Mouse (Mus musculus) adrenal gland (tissue): Measurements from ENCODE around the gene Card9.
"Not testable (repeated sequence)": the region's sequence is repeated elsewhere in the genome, so short reads cannot be mapped to it uniquely, and the experiment has no call there.

Experiments used
- intact Hi-C: fragments of 180-260 bp; cut with DNase I; formaldehyde crosslinking; loops from one replicate; pipeline ENCODE4 v1.15.1; 2025
- long read RNA-seq, 2 experiments: library from polyadenylated mRNA; unstranded; transcript quantifications; one replicate each; pipeline ENCODE4 v2.0.0; 2020; ENCODE audit warnings: borderline replicate concordance in 1 of 2; ENCODE audit not compliant: insufficient replicate concordance in 1 of 2

Card9 gene
- long read RNA-seq, experiment 1, result 0 reads
- long read RNA-seq, experiment 2, result 0 reads

DNA sequence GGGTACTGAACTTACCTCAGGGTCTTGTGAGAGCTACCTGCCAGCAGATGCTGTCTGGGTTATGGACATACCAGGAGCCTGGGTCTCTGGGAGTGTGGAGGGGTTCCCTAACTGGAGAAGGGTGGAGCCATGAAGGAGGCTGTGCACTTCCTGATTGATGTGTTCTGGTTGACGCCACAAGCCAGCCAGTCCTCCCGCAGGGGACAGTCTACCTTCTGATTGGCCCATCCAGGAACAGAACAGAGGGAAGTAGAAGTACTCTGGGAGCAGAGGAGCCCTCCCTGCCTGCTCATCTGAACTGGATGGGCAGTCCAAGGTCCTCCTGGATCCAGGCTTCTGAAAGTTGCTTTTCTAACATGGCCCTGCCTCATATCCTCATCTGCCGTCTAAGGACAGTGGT is at the start of gene Card9:
TSS of gene Card9 (minus strand) at position 147 of the 400 bp plus-strand sequence.
- intact Hi-C loops, result no loop called here

GRCm38 (mm10) chr2:26410091-26410490 is 49.4 kb upstream of the Card9 start:
- intact Hi-C loops, result no loop called here

DNA sequence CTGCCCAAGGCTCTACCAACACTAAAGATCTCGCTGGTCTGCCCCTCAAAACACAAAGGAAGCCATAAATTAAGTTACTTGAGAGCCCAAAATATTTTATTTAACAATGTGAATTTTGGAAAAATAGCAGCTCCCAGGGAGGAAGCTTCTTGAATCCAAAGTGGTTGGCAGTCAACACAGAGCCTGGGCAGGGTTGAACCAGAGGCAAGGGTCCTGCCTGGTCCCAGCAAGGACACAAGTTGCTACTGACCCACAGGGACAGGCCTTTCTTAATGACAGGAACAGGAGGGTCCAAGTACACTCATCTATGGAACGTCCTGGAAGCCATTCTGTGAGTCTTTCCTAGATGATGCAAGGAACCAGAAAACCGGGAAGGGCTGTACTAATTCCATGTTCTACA is 48.6 kb upstream of the Card9 start:
- intact Hi-C loops, result loop anchor here (5.0 kb wide), 1 partner anchor 82 kb away; no protein-coding TSS in a partner anchor

DNA sequence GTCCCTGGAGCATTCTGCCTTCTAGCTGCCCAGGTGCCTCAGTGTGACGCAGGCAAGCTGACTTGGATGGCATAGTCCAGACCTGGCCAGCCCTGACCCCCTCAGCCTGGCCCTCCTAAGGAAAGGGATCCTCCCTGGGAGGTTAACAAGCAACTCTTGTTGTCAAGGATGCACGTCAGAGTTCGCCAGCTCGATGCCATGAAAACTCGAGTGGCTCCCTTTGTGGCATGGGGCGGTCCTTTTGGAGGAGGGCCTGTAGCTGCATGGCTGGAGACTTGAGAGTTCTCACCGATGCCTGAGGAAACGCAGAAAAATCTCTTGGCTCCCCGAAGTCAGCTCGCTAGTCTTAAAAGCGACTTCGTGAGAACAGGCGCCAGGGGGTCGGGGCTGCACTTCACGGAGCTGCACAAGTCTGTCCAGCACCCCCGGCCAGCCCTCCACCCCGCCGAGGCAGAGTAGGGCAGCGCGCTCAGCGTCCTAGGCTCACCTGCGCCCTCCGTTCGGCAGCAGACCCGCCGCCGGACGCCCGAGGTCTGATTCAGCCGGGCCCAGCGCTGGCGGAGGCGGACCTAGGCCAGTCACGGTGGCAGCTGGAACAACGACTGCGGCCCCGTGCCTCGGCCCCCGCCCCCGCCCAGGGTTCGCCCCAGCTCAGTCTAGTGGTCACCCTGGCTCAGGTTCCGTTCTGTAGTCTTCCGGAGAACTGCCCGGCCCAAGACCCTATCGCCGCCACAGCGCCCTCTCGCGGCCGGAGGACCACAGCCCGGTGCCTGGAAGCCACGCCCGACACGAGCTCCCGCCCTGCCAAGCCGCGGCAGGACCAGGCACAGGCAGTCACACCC is 48.0 kb upstream of the Card9 start, which contains the start of gene Inpp5e:
TSS of gene Inpp5e (minus strand) at position 689 of the 842 bp plus-strand sequence.
- intact Hi-C loops, result loop anchor here (5.0 kb wide), 1 partner anchor 81 kb away; no protein-coding TSS in a partner anchor

DNA sequence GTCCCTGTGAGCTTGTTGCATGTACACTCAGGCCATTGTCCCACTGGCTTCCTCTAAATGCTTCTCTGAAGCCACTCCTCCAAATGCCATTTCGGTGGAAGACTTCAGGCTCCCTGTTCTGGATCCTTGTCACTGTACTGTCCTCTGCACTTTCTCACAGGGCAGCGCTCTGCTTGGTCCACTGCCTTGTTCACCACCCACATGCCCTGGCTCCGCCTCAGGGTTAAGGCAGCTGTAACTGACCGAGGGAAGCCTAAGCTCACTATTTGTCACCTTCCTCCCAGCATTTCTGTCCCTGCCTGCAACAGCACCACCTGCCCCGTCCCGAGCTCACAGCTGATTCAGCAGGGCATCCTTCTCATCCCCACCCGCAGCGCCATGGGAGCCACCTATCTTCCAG is 42.6 kb upstream of the Card9 start:
- intact Hi-C loops, result no loop called here

GRCm38 (mm10) chr2:26402265-26402664 is 41.5 kb upstream of the Card9 start:
- intact Hi-C loops, result no loop called here

GRCm38 (mm10) chr2:26401023-26401422 is 40.3 kb upstream of the Card9 start:
- intact Hi-C loops, result no loop called here

- intact Hi-C loops, result no loop called here
Measured at GRCm38 (mm10) chr2:26400296-26400695, 39.6 kb upstream of the Card9 start.

GRCm38 (mm10) chr2:26399647-26400046 is 38.9 kb upstream of the Card9 start:
- intact Hi-C loops, result loop anchor here (5.0 kb wide), 1 partner anchor 42 kb away; no protein-coding TSS in a partner anchor

DNA sequence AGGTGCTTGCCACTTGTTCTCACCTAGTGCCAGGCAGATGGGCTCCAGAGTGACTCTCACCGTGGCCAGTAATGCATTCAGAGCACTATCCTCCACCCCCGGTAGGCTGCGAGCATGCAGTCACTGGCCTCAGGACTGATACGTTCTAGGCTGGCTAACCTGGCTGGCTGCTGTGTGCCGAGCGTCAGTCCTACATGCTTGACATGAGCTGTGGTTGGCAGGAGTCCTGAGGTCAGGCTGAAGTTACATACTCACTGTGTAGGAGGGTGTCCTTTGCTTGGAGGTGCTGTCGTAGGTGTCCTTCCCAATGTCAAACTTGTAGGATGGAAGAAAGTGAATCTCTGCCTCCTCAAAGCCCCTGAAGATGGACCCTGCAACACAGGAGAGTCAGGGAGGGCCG is 38.3 kb upstream of the Card9 start:
- intact Hi-C loops, result loop anchor here (5.0 kb wide), 1 partner anchor 42 kb away; no protein-coding TSS in a partner anchor

- intact Hi-C loops, result no loop called here
Measured at GRCm38 (mm10) chr2:26391617-26392016, 30.9 kb upstream of the Card9 start.

- intact Hi-C loops, result no loop called here
Measured at GRCm38 (mm10) chr2:26390954-26391353, 30.2 kb upstream of the Card9 start.

GRCm38 (mm10) chr2:26389154-26389690 is 28.5 kb upstream of the Card9 start, which contains the start of the genes Entr1 and Pmpca:
Entr1 (minus strand) TSS chr2:26389316.
Pmpca (plus strand) TSS chr2:26389339.
- intact Hi-C loops, result loop anchor here (5.0 kb wide), 1 partner anchor 37 kb away; the partner anchor contains the start of gene Dnlz

DNA sequence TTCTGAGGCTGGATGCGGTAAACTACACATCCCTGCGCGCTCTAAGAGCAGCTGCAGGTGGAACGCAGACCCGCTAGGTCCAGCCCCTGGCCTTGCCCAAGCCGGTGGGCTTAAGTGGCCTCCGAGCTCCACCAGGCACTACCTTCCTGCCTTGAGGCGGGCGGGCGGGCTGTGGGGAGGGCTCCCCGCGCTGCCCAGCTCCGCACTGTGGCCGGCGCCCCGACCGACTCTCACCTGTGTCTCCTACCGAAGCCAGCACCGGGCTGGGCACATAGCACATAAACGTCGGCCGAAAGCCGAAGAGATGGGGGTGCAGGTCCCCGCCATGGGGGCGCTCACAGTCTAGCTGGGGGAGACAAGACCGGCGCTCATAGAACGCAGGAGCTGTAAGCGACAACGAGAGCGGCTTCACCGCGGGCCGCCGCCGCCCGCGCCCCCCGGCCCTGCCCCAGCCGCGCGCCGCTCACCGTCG is 28.0 kb upstream of the Card9 start:
- intact Hi-C loops, result loop anchor here (5.0 kb wide), 1 partner anchor 36 kb away; the partner anchor contains the start of gene Dnlz

DNA sequence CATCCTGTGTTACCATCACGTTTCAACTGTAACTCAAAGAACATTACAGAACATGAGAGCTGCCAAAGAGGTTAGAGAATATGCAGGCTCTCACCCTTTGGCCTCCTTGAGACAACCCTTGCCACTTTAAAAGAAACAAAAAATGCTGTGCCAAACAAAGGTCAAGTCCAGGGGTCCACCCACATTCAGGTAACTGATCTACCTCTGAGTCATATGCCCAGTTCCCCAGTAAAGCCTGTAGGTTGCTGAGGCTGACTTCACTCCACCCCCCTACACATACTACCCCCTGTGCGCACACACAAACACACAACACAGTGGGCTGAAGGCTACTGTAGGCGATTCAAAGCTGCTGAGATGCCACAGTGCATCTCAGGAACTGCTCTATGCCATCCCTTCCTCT is 27.0 kb upstream of the Card9 start:
- intact Hi-C loops, result loop anchor here (5.0 kb wide), 1 partner anchor 35 kb away; the partner anchor contains the start of gene Dnlz

- intact Hi-C loops, result not testable (repeated sequence)
Measured at GRCm38 (mm10) chr2:26380871-26381270, 20.2 kb upstream of the Card9 start.

GRCm38 (mm10) chr2:26380131-26380771 is 19.5 kb upstream of the Card9 start, which contains the start of gene Snapc4:
Snapc4 (minus strand) TSS chr2:26380653.
- intact Hi-C loops, result no loop called here

GRCm38 (mm10) chr2:26372396-26372795 is 11.7 kb upstream of the Card9 start:
- intact Hi-C loops, result no loop called here

GRCm38 (mm10) chr2:26368572-26368971 is 7.9 kb upstream of the Card9 start:
- intact Hi-C loops, result no loop called here

GRCm38 (mm10) chr2:26367911-26368310 is 7.2 kb upstream of the Card9 start:
- intact Hi-C loops, result no loop called here

GRCm38 (mm10) chr2:26364738-26365465 is 4.2 kb upstream of the Card9 start:
- intact Hi-C loops, result no loop called here
